ENCODE assay signal across 8 mouse cellular contexts in genomic region chr16:32814539-32814938, GRCm38 (mm10). TPM values are rescaled to one million over a fixed set of nuclear protein-coding genes. Genes with fewer than 3 reads are reported as not detected.
A peak's percentile ranks its signal among the peaks of the same experiment; 100 is the strongest.
DNase-seq lines count a peak whose midpoint lies in the region; ATAC-seq and TF ChIP-seq lines count a peak whose summit lies in the region.

No protein-coding gene starts in this region.

- no peak for TF ChIP-seq POLR2A in small intestine, adult 2 months (IDR thresholded peaks at IDR 0.05; ENCODE audit: low read depth, low read length)

- no peaks in the 10 kb centered on the region for H3K9me3 ChIP-seq in embryonic facial prominence, embryonic 12.5 days
- H3K9me3 ChIP-seq in heart, embryonic 14.5 days (ENCODE audit: control insufficient read depth, low read length) = no peaks in the 10 kb centered on the region
- H3K9me3 ChIP-seq in kidney, postnatal 0 days (replicated peaks; ENCODE audit: low read length) = no peaks in the 10 kb centered on the region

- H3K27me3 ChIP-seq in embryonic facial prominence, embryonic 12.5 days = no peaks in the 10 kb centered on the region; the same call in 1 of the 2 replicates
- no peaks in the 10 kb centered on the region for H3K27me3 ChIP-seq in heart, embryonic 14.5 days (ENCODE audit: control insufficient read depth, insufficient read depth, low read length)
- H3K27me3 ChIP-seq in kidney, postnatal 0 days (ENCODE audit: insufficient read depth, low read length) = no peaks in the 10 kb centered on the region
- H3K27me3 ChIP-seq in small intestine, adult 2 months (ENCODE audit: control insufficient read depth, insufficient read depth, low read length) = no peaks in the 10 kb centered on the region

- no peak for TF ChIP-seq CTCF in kidney, postnatal 0 days (IDR thresholded peaks at IDR 0.05; ENCODE audit: low read depth)
- no peak for TF ChIP-seq CTCF in small intestine, adult 2 months (IDR thresholded peaks at IDR 0.05; ENCODE audit: extremely low read depth, insufficient read length, insufficient replicate concordance, low read depth, low read length)

- DNase-seq in CD4-positive, CD25-positive, alpha-beta regulatory T cell, adult 2 months (ENCODE audit: low read depth, low spot score) = peak; percentile 69
- DNase-seq in R1 (ENCODE audit: low read depth, low spot score) = peak; percentile 60
- peak; percentile 64 for DNase-seq in kidney, postnatal 0 days (ENCODE audit: low spot score)
- peak; percentile 32 for DNase-seq in lung, postnatal 25 days (ENCODE audit: low spot score)

- peak overlapping the region; percentile 25; the same call in 1 of the 2 replicates for H3K4me3 ChIP-seq in embryonic facial prominence, embryonic 12.5 days
- peak overlapping the region; percentile 31 to 47 for H3K4me3 ChIP-seq in heart, embryonic 14.5 days (ENCODE audit: control insufficient read depth in 1 of 2, insufficient read depth in 1 of 2, low read depth in 1 of 2, low read length in 2 of 2)
- peak overlapping the region; percentile 27 for H3K4me3 ChIP-seq in kidney, postnatal 0 days (replicated peaks; ENCODE audit: low read depth, low read length)
- H3K4me3 ChIP-seq in small intestine, adult 2 months (ENCODE audit: low read depth, low read length) = peak overlapping the region; percentile 69

- 26% methylated on average over 14 of the region's 14 CpGs for WGBS in embryonic facial prominence, embryonic 12.5 days
- 18% methylated on average over 14 of the region's 14 CpGs for WGBS in heart, embryonic 14.5 days
- 22% methylated on average over 14 of the region's 14 CpGs for WGBS in kidney, postnatal 0 days
- 8% methylated on average over 14 of the region's 14 CpGs for WGBS in small intestine, adult 2 months

- H3K9ac ChIP-seq in embryonic facial prominence, embryonic 12.5 days = no peak overlapping the region
- peak overlapping the region; percentile 61 for H3K9ac ChIP-seq in heart, embryonic 14.5 days (ENCODE audit: low read length)
- H3K9ac ChIP-seq in kidney, postnatal 0 days (ENCODE audit: low read depth, low read length) = peak overlapping the region; percentile 32; the same call in 1 of the 2 replicates

- peaks cover 15% of the 10 kb centered on the region; the same call in 1 of the 2 replicates for H3K4me1 ChIP-seq in embryonic facial prominence, embryonic 12.5 days
- peaks cover 15 to 21% of the 10 kb centered on the region in 2 experiments for H3K4me1 ChIP-seq in heart, embryonic 14.5 days (ENCODE audit: control insufficient read depth in 2 of 2, insufficient read depth in 2 of 2, low read length in 2 of 2)
- peaks cover 11% of the 10 kb centered on the region for H3K4me1 ChIP-seq in kidney, postnatal 0 days (replicated peaks; ENCODE audit: insufficient read depth, low read length)
- H3K4me1 ChIP-seq in small intestine, adult 2 months (ENCODE audit: control insufficient read depth, insufficient read depth, insufficient read length, low read length) = peaks cover 15% of the 10 kb centered on the region; the same call in 1 of the 2 replicates

- ATAC-seq in CD4-positive, CD25-positive, alpha-beta regulatory T cell, adult 4 months = no peak
- no peak for ATAC-seq in embryonic facial prominence, embryonic 12.5 days (ENCODE audit: insufficient number of reproducible peaks, insufficient read depth, low FRiP score, low TSS enrichment)
- no peak for ATAC-seq in heart, embryonic 14.5 days (ENCODE audit: insufficient number of reproducible peaks, insufficient read depth, low FRiP score, low read depth)
- peak; percentile 44 for ATAC-seq in kidney, postnatal 0 days (replicated peaks; ENCODE audit: low FRiP score, low read depth)

- H3K36me3 ChIP-seq in embryonic facial prominence, embryonic 12.5 days = no peaks in the 10 kb centered on the region
- no peaks in the 10 kb centered on the region for H3K36me3 ChIP-seq in heart, embryonic 14.5 days (ENCODE audit: control insufficient read depth, insufficient read depth, low read length)
- H3K36me3 ChIP-seq in kidney, postnatal 0 days (ENCODE audit: insufficient read depth, low read length) = no peaks in the 10 kb centered on the region
- H3K36me3 ChIP-seq in small intestine, adult 2 months (ENCODE audit: control insufficient read depth, insufficient read depth, low read length) = no peaks in the 10 kb centered on the region

- H3K27ac ChIP-seq in embryonic facial prominence, embryonic 12.5 days = no peak overlapping the region
- H3K27ac ChIP-seq in heart, embryonic 14.5 days (replicated peaks in 1 of 2; ENCODE audit: control insufficient read depth in 1 of 2, insufficient read depth in 1 of 2, low read depth in 2 of 2, low read length in 2 of 2) = peak overlapping the region; percentile 86 to 90
- peak overlapping the region; percentile 68 for H3K27ac ChIP-seq in kidney, postnatal 0 days
- H3K27ac ChIP-seq in small intestine, adult 2 months (ENCODE audit: insufficient read depth, low read depth, low read length) = no peak overlapping the region

- H3K4me2 ChIP-seq in embryonic facial prominence, embryonic 12.5 days (replicated peaks) = peak overlapping the region; percentile 49
- H3K4me2 ChIP-seq in heart, embryonic 14.5 days (ENCODE audit: low read length) = peak overlapping the region; percentile 66
- H3K4me2 ChIP-seq in kidney, postnatal 0 days (ENCODE audit: low read length) = peak overlapping the region; percentile 55

RNA-seq across cellular contexts. Expression of gene Smbd1, which starts 4.3 kb away (rescaled TPM):
- polyA plus RNA-seq in CD4-positive, CD25-positive, alpha-beta regulatory T cell, adult 4 months (2017; shearing (Covaris generic)) = not detected
- not detected in 2 replicates for polyA plus RNA-seq in embryonic facial prominence, embryonic 12.5 days (2016; fragmentation: Nextera tagmentation; extraction: Ambion mirVana)
- polyA plus RNA-seq in heart, embryonic 14.5 days (2014; fragmentation: Nextera tagmentation; extraction: Ambion mirVana) = not detected in 2 replicates
- polyA plus RNA-seq in kidney, postnatal 0 days (2015; fragmentation: Nextera tagmentation; extraction: Ambion mirVana) = 0.24 and 0.28 TPM in 2 replicates
- polyA plus RNA-seq in small intestine, adult 2 months (2012; rRNA removed) = 1.5 and 2.1 TPM in 2 replicates

RNA-seq across cellular contexts. Expression of gene Muc20, which starts 17.3 kb away (rescaled TPM):
- under 1 TPM in 1 of 2 experiments, not detected in 1; 0.61 TPM for polyA plus RNA-seq in CD4-positive, CD25-positive, alpha-beta regulatory T cell, adult 4 months (2017; shearing (Covaris generic))
- polyA plus RNA-seq in embryonic facial prominence, embryonic 12.5 days (2016; fragmentation: Nextera tagmentation; extraction: Ambion mirVana) = not detected in 2 replicates
- 0.08 TPM in 1 of 2 replicates, not detected in the other for polyA plus RNA-seq in heart, embryonic 14.5 days (2014; fragmentation: Nextera tagmentation; extraction: Ambion mirVana)
- 15.2 and 17.2 TPM in 2 replicates for polyA plus RNA-seq in kidney, postnatal 0 days (2015; fragmentation: Nextera tagmentation; extraction: Ambion mirVana)
- 0.11 and 0.39 TPM in 2 replicates for polyA plus RNA-seq in small intestine, adult 2 months (2012; rRNA removed)

Comparison
In these comparisons a context has a peak if more than half of its experiments do, and no peak if none do; other contexts are left out.
1. H3K27ac ChIP-seq: peak in heart, embryonic 14.5 days (2 of 2) and kidney, postnatal 0 days (single experiment); none in embryonic facial prominence, embryonic 12.5 days (single experiment) and small intestine, adult 2 months (single experiment).
2. RNA of gene Muc20, which starts 17.3 kb away (polyA plus RNA-seq): 15.2 to 17.2 TPM in kidney, postnatal 0 days; 0.61 TPM in CD4-positive, CD25-positive, alpha-beta regulatory T cell, adult 4 months, 0.11 to 0.39 TPM in small intestine, adult 2 months, 0.08 TPM in heart, embryonic 14.5 days and not detected in embryonic facial prominence, embryonic 12.5 days; every median in the first group is over 10 times any median in the second.
3. Peak in every context shown above with its lines, with median percentiles within 50 percentile points of each other: DNase-seq, H3K4me2 ChIP-seq and H3K4me3 ChIP-seq.